Mouse (Mus musculus) CH12.LX (cell line): ENCODE measurements at regions not wholly inside any gene's neighbourhood (a gene's known extent, or its start where the extent isn't known, plus 50 kb on each side); places are given as distances from the start of the nearest gene placed in this dataset.

Experiments
- HCFC1 ChIP-seq: IDR thresholded peaks from 2 replicates; pipeline ENCODE4 v1.6.1; 2012; ENCODE audit warnings: low read depth, mild to moderate bottlenecking, inconsistent platforms, low read length, improper control_type of control experiment
- SIN3A ChIP-seq: IDR thresholded peaks from 2 replicates; pipeline ENCODE4 v1.6.1; 2012; ENCODE audit warnings: low read length, improper control_type of control experiment, inconsistent platforms

GRCm38 (mm10) chr6:84431622-84431955 lies 162.1 kb downstream of the Cyp26b1 start:
- TF ChIP-seq HCFC1 (no peak), SIN3A (no peak)
